Mouse (Mus musculus) cerebellum, postnatal 14 days (tissue): Measurements from ENCODE around the gene Dand5.

Source experiments
- DNase-seq, 2 experiments: peaks; one replicate each; pipeline ENCODE4 v3.0.0; 2021; ENCODE audit warnings: mixed read lengths in 2 of 2

Gene Dand5

GRCm38 (mm10) chr8:84822723-84823122, at the start of gene Dand5:
TSS of gene Dand5 (minus strand) at chr8:84822823.
- peak in 1 of 2 experiments; percentile 11 for DNase-seq

GRCm38 (mm10) chr8:84871376-84872308, 49.0 kb upstream of the Dand5 start, which contains the start of gene Syce2:
TSS of gene Syce2 (plus strand) at chr8:84872111.
- DNase-seq = peak; percentile 71 to 84

- DNase-seq = peak; percentile 94 to 95
These were observed 34.3 kb upstream of the Dand5 start, which contains the start of gene Farsa for GRCm38 (mm10) chr8:84856864-84857441. TSS of gene Farsa (plus strand) at chr8:84856989.

- no peak for DNase-seq
These were observed 33.8 kb upstream of the Dand5 start for GRCm38 (mm10) chr8:84856434-84856833.

GRCm38 (mm10) chr8:84847684-84848435, 25.2 kb upstream of the Dand5 start:
- DNase-seq = no peak

GRCm38 (mm10) chr8:84846722-84847572, 24.3 kb upstream of the Dand5 start, which contains the start of gene Calr:
TSS of gene Calr (minus strand) at chr8:84846934.
- peak; percentile 99 to 100 for DNase-seq

GRCm38 (mm10) chr8:84846094-84846721, 23.6 kb upstream of the Dand5 start:
- DNase-seq = peak in 1 of 2 experiments; percentile 43

- DNase-seq = peak; percentile 74 to 79
These were observed 22.9 kb upstream of the Dand5 start for GRCm38 (mm10) chr8:84845355-84846093.

- no peak for DNase-seq
These were observed 21.9 kb upstream of the Dand5 start for GRCm38 (mm10) chr8:84844397-84845070.

GRCm38 (mm10) chr8:84841514-84841913, 18.9 kb upstream of the Dand5 start:
- DNase-seq = no peak

GRCm38 (mm10) chr8:84840248-84840999, 17.8 kb upstream of the Dand5 start, which contains the start of gene Rad23a:
TSS of gene Rad23a (minus strand) at chr8:84840665.
- DNase-seq = peak; percentile 93 to 94

GRCm38 (mm10) chr8:84839875-84840247, 17.2 kb upstream of the Dand5 start:
- no peak for DNase-seq

- DNase-seq = no peak
These were observed 16.8 kb upstream of the Dand5 start for GRCm38 (mm10) chr8:84839411-84839810.

- DNase-seq = no peak
These were observed 15.9 kb upstream of the Dand5 start for GRCm38 (mm10) chr8:84838513-84838912.

- no peak for DNase-seq
These were observed 15.4 kb upstream of the Dand5 start for GRCm38 (mm10) chr8:84837912-84838470.

- DNase-seq = peak; percentile 56 to 66
These were observed 14.7 kb upstream of the Dand5 start for GRCm38 (mm10) chr8:84837149-84837911.

GRCm38 (mm10) chr8:84834866-84835855, 12.5 kb upstream of the Dand5 start:
- DNase-seq = peak; percentile 94 to 97
